Mouse (Mus musculus): Measurements from ENCODE around the gene Rasal2. TPM values are rescaled to one million over a fixed set of nuclear protein-coding genes. Genes with fewer than 3 reads are reported as not detected.
A peak's percentile ranks its signal among the peaks of the same experiment; 100 is the strongest.

Gene Rasal2
- total RNA-seq, 1 experiment from 2014 or later, result 2.8 TPM

DNA sequence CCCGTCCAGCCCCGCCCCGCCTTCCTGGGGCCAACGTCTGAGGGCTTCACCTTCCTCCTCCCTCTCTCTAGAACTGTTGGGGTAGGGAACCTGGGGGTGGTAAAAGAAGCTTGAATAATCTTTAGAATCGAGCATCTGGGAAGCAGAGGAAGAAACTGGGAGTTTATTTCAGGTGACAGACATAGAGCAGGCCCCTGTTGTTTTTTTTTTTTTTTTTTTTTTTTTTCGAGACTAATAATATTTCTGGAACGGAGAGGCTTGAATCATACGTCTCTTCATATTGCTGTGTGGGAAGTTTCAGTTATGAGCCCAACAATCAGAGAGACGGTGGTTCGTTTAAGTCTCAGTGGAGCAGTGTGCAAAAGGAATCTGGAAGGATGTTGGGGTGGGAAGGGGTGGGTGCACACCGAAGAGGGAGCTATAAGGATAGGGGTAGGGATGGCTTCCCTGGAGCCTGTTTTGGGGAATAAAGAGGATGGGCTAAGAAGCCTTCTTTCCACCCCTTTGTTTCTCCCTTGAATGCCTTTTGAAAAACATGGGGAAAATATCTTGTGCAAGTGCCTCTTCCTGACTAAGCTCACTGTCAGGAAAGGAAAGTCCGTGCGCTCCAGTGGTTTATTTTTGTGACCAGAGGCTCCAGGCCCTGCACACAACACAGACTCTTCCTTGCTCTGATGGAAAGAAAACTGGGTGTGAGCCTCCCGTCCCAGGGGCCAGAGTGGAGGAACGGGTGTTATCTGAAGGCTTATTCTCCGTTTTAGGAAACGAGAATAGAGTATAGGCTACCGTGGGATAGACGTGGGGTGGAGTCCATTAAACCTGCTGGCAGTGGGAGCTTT is 31.5 kb upstream of the Rasal2 start:
- peak in 1 of 2 experiments; percentile 51; a peak in 1 of 4 replicates for ATAC-seq (replicated peaks in 1 of 2; ENCODE audit: insufficient read depth in 1 of 2, low FRiP score in 2 of 2, low TSS enrichment in 1 of 2, low read depth in 1 of 2, poor library complexity in 2 of 2, severe bottlenecking in 2 of 2)

DNA sequence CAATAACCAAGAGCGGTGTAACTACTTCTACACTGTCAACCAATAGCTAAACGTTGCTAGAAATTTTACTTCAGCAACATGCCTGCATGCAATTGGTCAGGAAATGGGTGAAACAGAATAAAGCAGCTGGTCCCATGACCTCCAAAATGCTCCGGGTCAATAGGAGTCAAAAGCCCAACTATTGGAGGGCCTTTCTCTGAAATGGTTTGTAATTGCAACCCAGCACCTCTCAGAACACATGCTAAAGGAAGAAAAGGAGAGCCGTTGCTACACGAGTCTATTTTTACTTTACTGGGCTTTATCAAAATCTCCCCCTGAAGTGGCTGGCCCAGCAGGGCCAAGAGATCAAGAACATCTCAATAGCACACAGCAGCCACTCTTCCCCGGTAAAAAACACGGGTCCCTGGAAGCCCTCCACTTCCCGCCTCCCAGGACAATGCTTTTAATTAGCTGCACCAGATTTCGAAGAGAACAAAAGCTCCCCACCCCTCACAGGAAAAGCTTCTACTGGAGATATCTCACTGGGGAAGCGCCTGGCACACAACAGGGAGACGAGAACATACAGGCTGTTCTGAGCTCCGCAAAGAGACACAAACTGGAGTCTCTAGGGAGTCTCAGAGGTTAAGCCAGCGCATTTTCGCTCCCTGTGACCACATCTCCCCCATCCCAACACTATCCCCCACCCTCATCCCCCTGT is 30.8 kb upstream of the Rasal2 start:
- ATAC-seq (replicated peaks in 1 of 2; ENCODE audit: insufficient read depth in 1 of 2, low FRiP score in 2 of 2, low TSS enrichment in 1 of 2, low read depth in 1 of 2, poor library complexity in 2 of 2, severe bottlenecking in 2 of 2), result no peak; a peak in 1 of 4 replicates

DNA sequence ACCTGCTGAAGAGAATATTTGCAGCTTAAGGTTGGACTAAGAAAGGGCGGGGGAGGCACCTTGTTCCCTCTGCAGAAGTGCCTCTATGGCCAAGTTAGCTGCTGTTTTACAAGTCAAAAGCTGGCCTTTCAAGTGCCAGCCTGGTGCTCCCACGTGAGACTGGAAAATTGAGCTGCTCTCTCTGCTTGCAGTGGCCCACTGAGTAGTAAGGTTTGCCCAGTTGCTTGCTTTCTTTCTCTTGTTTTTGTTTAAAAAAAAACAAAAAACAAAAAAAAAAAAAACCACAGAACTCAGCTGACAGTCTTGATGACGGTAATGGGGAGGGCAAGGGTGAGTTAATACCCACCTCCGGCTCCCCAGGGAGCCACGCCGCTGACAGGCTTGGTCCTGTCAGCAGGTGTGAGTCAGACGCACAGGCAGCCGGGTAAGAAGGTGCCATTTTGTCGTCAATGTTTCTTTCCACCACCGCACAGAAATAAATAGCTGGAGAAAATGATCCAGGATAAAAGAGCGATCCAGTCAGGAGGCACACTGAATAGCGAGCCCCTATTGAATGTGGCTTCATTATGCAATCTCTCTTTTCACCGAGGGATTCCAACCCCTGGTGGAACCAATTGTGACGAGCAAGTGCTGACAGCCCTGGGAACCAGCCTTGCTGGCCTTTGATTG is 27.7 kb upstream of the Rasal2 start:
- no peak for ATAC-seq (replicated peaks in 1 of 2; ENCODE audit: insufficient read depth in 1 of 2, low FRiP score in 2 of 2, low TSS enrichment in 1 of 2, low read depth in 1 of 2, poor library complexity in 2 of 2, severe bottlenecking in 2 of 2)

DNA sequence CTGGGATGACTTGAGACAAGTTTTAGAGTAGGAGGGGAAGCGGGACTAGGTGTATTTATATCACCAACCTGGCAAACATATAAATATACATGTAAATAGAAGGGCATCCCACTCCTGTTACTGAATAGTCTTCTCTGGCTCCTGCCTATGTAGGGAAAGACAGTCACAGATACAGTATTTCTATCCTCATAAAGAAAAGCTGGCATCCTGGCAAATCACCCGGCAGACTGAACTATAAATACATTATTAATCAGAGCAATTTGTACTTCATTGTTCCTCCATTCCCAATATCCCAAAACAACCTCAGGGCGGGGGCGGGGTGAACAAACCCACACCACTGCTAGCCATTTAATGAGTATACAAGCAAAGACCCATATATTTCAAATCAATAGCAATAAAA is 26.7 kb upstream of the Rasal2 start:
- ATAC-seq (replicated peaks in 1 of 2; ENCODE audit: insufficient read depth in 1 of 2, low FRiP score in 2 of 2, low TSS enrichment in 1 of 2, low read depth in 1 of 2, poor library complexity in 2 of 2, severe bottlenecking in 2 of 2), result no peak

DNA sequence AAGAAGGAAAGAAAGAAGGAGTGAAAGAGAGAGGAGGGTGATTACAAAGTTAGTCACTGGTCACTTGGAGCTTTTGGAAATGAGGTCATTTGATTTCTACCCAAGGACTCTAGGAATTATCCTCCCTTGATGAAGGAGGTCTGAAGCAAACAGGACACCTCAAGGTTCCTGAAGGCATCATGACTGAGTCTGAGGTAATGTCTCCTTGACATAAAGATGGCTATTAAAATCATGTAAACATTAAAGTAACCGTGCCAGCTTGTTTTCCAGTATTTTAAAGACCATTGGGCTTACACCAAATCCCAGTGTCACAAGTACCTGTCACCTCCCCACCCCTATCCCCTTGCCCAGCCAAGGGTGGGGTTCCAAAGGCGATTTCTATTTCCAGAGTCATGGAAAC is 25.9 kb upstream of the Rasal2 start:
- no peak for ATAC-seq (replicated peaks in 1 of 2; ENCODE audit: insufficient read depth in 1 of 2, low FRiP score in 2 of 2, low TSS enrichment in 1 of 2, low read depth in 1 of 2, poor library complexity in 2 of 2, severe bottlenecking in 2 of 2)

DNA sequence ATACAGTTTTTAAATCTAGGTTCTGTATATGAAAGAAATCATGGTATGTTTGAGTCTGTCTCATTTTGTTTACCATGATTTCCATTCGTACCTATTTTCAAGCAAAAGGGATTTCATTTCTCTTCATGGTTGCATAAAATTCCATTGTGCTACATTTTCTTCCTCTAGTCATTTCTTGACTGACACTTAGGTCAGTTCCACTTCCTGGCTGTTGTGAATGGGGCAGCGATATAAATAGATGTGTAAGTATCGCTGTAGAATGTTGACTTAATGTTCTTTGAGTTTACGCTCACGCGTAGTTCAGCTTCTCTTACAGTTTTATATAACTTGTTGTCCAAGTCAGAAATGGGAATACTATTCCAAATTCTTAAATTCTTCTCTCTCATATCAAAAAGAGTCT is 23.5 kb upstream of the Rasal2 start:
- ATAC-seq (replicated peaks in 1 of 2; ENCODE audit: insufficient read depth in 1 of 2, low FRiP score in 2 of 2, low TSS enrichment in 1 of 2, low read depth in 1 of 2, poor library complexity in 2 of 2, severe bottlenecking in 2 of 2), result no peak; a peak in 1 of 4 replicates

DNA sequence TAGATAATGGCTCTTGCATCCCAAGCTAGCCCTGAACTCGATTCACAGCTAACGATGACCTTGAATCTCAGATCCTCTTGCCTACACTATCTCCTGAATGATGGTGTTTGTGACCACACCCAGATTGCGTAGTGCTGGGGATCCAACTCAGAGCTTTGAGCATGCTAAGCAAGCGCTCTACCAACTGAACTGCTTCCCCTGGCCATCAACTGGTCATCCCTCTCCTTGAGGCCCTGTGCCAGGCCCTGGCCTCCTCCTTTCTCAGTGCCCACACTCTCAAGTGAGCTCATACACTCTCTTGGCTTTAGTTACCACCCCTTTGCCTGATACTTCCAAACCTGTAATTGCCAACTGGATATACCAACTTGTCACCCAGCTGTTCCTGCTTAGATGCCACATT is 22.0 kb upstream of the Rasal2 start:
- no peak for ATAC-seq (replicated peaks in 1 of 2; ENCODE audit: insufficient read depth in 1 of 2, low FRiP score in 2 of 2, low TSS enrichment in 1 of 2, low read depth in 1 of 2, poor library complexity in 2 of 2, severe bottlenecking in 2 of 2)

DNA sequence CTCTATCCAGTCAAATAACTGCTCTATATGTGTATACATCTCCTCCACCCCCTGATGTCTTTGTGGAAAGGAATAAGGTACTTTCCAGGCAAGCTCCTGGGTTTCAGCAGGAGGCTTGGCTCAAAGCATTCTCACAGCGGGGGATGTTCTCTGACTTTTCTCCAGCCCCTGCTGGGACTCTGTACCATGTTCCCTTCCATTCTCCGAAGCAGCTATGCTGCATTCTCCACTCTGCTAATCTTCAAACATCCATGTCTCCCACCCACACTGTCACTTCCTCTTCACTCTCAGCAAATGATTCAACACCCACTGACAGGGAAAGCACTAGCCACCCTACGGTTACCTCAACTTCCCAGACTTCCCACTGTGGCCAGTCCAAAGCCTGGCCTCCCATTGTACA is 20.9 kb upstream of the Rasal2 start:
- no peak for ATAC-seq (replicated peaks in 1 of 2; ENCODE audit: insufficient read depth in 1 of 2, low FRiP score in 2 of 2, low TSS enrichment in 1 of 2, low read depth in 1 of 2, poor library complexity in 2 of 2, severe bottlenecking in 2 of 2)

DNA sequence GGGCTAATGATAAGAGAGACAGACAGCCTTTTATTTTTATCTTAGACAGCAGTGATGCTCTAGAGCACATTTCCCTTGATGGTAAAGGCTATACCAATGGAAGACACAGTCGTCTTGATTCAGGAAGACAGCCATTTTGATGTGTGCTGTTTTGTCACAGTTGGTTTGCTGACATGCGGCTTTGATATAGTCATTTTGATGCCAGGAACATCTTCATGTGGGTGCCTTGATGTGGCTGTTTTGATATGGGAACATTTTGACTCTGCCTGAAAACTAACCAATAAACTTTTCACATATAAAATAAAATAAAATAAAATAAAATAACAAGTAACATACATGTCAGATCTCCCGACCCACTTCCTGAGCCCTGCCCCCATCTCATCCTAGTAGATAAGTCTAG is 16.0 kb upstream of the Rasal2 start:
- no peak for ATAC-seq (replicated peaks in 1 of 2; ENCODE audit: insufficient read depth in 1 of 2, low FRiP score in 2 of 2, low TSS enrichment in 1 of 2, low read depth in 1 of 2, poor library complexity in 2 of 2, severe bottlenecking in 2 of 2)

DNA sequence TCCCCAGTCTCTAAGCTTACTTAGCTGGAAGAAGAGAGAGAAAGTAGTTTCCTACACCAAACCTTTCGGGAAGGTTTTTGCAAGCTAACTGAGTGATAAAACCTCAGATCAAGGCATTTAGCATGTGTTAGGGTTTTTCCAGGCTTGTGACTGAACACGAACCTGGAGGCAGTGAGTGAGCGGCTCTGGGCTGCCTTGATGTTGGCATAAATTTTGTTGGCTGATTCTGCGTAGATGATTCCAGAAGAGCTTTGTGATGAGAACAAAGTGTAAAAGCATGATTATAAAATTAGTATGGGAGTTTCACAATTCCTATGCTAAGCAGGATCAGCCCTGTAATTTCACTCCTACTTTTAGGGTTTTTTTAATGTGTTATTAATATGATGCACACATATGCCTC is 15.2 kb upstream of the Rasal2 start:
- ATAC-seq (replicated peaks in 1 of 2; ENCODE audit: insufficient read depth in 1 of 2, low FRiP score in 2 of 2, low TSS enrichment in 1 of 2, low read depth in 1 of 2, poor library complexity in 2 of 2, severe bottlenecking in 2 of 2), result no peak

DNA sequence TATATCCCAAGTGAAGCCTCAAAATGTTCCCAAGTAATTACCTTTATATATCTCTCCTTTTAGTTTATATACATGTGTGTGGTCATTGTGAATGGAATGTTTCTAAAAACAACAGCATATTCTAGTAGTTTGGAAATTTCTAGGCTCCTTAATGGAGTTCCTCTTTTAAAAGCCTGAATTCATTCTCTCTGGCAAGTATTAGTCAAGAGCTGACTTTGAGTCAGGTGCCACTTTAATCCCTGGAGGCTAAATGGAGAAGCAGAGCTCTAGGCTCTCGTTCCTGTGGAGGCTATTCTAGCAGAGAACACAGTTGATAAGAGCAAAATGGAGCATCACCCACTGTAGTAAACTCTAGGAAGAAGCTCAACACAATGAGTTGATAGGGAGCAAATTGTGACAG is 14.5 kb upstream of the Rasal2 start:
- no peak for ATAC-seq (replicated peaks in 1 of 2; ENCODE audit: insufficient read depth in 1 of 2, low FRiP score in 2 of 2, low TSS enrichment in 1 of 2, low read depth in 1 of 2, poor library complexity in 2 of 2, severe bottlenecking in 2 of 2)

DNA sequence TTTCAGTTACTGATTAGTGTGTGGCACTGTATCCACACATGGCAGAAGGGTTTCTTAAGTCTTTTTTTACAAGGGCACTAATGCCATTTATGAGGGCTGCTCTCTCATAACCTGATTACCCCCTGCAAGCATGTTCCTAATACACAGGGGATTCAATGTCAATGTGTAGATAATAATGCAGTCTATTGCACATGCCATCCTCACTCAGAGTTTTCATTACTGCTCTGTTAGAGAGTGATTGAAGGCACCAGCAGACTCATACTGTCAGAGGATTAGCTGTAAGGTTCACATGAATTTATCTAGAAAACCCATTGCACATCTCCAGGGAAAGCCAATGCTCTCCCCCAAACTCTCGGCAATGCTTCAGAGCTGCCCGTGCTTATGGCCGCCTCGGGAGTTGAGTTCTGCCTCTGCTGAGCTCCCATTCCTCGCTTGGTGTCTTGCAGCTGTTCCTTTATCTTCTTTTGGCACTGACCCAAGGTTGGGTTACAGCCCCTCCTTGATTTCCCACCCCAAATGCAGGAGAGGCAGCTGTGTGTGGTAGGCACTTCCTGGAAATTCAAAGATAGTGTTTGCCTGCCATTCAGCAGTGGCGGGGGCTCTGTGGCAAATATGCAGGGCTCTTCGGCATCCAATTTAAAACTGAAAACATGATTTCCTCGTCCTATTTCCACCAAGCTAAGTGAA is 13.5 kb upstream of the Rasal2 start:
- ATAC-seq (replicated peaks in 1 of 2; ENCODE audit: insufficient read depth in 1 of 2, low FRiP score in 2 of 2, low TSS enrichment in 1 of 2, low read depth in 1 of 2, poor library complexity in 2 of 2, severe bottlenecking in 2 of 2), result no peak

DNA sequence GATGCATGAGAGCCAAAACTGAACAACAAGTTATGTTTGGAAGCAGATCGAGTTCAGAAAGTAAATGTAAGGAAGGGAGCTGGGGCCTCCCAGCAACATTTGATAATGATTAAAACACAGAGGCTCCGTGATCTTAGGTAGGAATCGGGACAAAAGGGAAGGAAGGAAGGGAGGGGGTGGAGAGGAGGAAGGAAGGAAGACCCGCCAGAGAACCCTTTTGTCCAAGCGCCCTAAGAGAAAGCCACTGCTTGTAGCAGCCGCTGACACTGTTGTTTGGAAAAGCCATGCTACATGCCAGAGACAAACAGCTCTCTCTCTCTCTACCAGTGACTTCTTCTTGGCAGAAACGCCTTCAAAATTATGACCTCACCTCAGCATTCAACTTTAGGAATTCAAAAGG is 5.5 kb upstream of the Rasal2 start:
- no peak for ATAC-seq (replicated peaks in 1 of 2; ENCODE audit: insufficient read depth in 1 of 2, low FRiP score in 2 of 2, low TSS enrichment in 1 of 2, low read depth in 1 of 2, poor library complexity in 2 of 2, severe bottlenecking in 2 of 2)

DNA sequence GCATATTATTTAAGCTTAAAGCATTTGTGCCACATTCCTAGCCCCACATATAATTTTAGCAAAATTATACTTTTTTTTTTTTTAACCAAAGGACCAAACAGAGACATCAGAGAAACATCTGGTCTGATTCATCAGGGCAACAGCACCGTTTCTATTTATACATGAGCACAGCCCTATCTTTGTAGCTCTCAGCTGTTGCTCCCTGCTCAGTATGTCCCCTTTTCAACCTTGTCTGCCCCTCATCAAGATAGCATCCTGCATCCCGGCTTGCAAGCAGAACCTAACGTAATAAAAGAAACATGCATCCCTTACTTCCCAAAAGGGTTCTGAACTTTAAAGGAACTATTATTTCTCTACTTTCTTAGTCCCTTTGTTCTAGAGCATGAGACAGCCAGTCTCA is 5.0 kb upstream of the Rasal2 start:
- ATAC-seq (replicated peaks in 1 of 2; ENCODE audit: insufficient read depth in 1 of 2, low FRiP score in 2 of 2, low TSS enrichment in 1 of 2, low read depth in 1 of 2, poor library complexity in 2 of 2, severe bottlenecking in 2 of 2), result no peak

DNA sequence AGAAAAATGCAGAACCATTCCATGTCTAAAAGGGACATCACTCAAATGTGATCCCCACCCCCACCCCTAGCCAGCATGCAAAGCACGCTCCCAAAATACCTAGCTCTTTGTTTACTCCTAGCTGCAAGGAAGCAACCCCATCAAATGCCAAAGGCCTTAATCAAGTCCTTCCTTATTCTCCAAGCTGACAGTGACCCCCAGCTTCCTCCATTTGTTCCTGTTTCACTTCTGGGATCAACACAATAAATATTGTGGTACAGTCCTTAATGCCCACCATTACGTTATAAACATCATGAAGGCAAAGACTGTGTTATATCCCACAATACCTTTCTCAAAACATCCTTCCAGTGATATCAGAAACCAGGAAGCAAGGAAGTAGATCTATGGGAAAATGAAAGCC is 4.2 kb upstream of the Rasal2 start:
- no peak for ATAC-seq (replicated peaks in 1 of 2; ENCODE audit: insufficient read depth in 1 of 2, low FRiP score in 2 of 2, low TSS enrichment in 1 of 2, low read depth in 1 of 2, poor library complexity in 2 of 2, severe bottlenecking in 2 of 2)

DNA sequence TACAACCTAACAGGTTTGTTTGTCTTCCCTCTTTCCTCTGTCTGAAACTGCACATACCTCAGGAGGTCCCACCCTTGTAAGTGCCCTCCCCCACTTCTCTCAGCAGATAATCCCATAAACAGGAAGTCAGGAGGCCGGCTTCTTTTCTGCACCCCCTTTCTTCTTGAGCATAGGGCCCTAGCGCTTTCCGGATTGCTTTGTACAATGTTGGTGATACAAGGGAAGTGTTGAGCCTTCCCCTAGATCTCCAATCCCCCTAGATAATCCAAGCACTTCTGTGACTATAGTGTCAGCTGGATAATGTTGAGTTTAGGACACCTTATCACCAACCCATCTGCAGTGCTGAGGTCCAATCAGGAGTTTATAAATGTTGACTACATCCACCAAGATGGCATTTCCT is 3.4 kb upstream of the Rasal2 start:
- no peak for ATAC-seq (replicated peaks in 1 of 2; ENCODE audit: insufficient read depth in 1 of 2, low FRiP score in 2 of 2, low TSS enrichment in 1 of 2, low read depth in 1 of 2, poor library complexity in 2 of 2, severe bottlenecking in 2 of 2)

DNA sequence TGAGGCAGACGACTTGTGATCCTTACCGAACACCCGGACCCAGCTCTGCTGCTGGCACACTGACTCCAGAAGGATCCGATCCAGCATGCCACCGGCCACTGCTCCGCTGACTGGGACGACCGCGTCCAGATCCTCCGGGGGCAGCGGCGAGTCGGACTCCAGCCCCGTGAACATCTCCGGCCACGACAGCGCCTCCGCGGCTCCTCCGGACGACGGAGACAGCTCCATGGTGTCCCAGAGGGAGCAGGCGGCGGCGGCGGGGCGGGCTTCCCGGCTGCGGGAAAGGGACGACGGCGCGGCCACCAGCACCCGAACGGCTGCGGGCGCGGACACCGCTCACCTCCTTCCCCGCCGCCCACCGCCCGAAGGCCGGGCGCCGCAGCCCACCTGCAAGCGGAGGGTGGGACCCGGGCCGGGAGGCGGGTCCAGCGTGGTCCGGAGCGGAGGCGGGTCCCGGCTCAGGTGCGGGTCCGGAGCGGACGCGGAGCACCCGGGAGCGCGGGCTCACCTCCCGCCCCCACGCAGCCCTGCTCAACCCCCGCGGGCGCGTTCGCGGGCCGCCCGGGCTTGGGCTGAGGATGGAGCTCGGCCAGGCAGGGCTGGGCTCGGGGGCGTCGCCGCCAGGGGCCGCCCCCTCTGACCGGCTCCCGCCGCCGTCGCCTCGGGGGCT is 549 bp downstream of the Rasal2 start:
- 0 out of 4 replicates have a peak, but pooled peaks of 1 of the 2 experiments have one; percentile 19 for ATAC-seq (replicated peaks in 1 of 2; ENCODE audit: insufficient read depth in 1 of 2, low FRiP score in 2 of 2, low TSS enrichment in 1 of 2, low read depth in 1 of 2, poor library complexity in 2 of 2, severe bottlenecking in 2 of 2)

All from hematopoietic stem cell, adult 5-6 weeks (primary cell).